Comparison of ENCODE assay signal across 8 mouse cellular contexts in genomic region chr11:85233676-85234210, GRCm38 (mm10). TPM values are rescaled to one million over a fixed set of nuclear protein-coding genes. Genes with fewer than 3 reads are reported as not detected.
DNase-seq lines count a peak whose midpoint lies in the region; ATAC-seq and TF ChIP-seq lines count a peak whose summit lies in the region.

No protein-coding gene starts in this region.

- no peak for ATAC-seq in forebrain, postnatal 0 days
- no peak for ATAC-seq in limb, embryonic 15.5 days (ENCODE audit: insufficient number of reproducible peaks, low FRiP score, low TSS enrichment, low read depth)
- no peak for ATAC-seq in stomach, embryonic 14.5 days (ENCODE audit: insufficient number of reproducible peaks, insufficient read depth, low FRiP score, low read depth)

- peaks cover 50% of the 10 kb centered on the region for H3K36me3 ChIP-seq in E14TG2a.4 (ENCODE audit: insufficient read depth, low read length)
- H3K36me3 ChIP-seq in forebrain, postnatal 0 days (ENCODE audit: insufficient read depth): no peaks in the 10 kb centered on the region
- peaks cover 16% of the 10 kb centered on the region; the same call in 1 of the 2 replicates for H3K36me3 ChIP-seq in limb, embryonic 15.5 days
- H3K36me3 ChIP-seq in stomach, embryonic 14.5 days (ENCODE audit: control insufficient read depth, insufficient read depth, low read length): no peaks in the 10 kb centered on the region

- TF ChIP-seq CTCF in E14TG2a.4 (conservative IDR thresholded peaks at IDR 0.05; ENCODE audit: low read length): no peak
- no peak for TF ChIP-seq CTCF in forebrain, postnatal 0 days (IDR thresholded peaks at IDR 0.05; ENCODE audit: low read depth)

- H3K27ac ChIP-seq in forebrain, postnatal 0 days (ENCODE audit: low read depth, low read length): peak overlapping the region; percentile 99
- peak overlapping the region; percentile 99 for H3K27ac ChIP-seq in limb, embryonic 15.5 days
- peak overlapping the region; percentile 99 for H3K27ac ChIP-seq in stomach, embryonic 14.5 days (ENCODE audit: low read length)

- H3K4me3 ChIP-seq in E14TG2a.4 (replicated peaks; ENCODE audit: low read length): peak overlapping the region; percentile 97
- H3K4me3 ChIP-seq in forebrain, postnatal 0 days (ENCODE audit: low read depth, low read length): peak overlapping the region; percentile 96
- H3K4me3 ChIP-seq in limb, embryonic 15.5 days: peak overlapping the region; percentile 93
- H3K4me3 ChIP-seq in stomach, embryonic 14.5 days (ENCODE audit: low read depth, low read length): peak overlapping the region; percentile 89

- DNase-seq in embryo, embryonic 11 days: peak; percentile 9
- no peak for DNase-seq in embryo, embryonic 10 days (ENCODE audit: low spot score)
- DNase-seq in forebrain, postnatal 0 days: peak; percentile 2
- DNase-seq in yolk sac, embryonic 10.5 days (ENCODE audit: low spot score): no peak
- no peak for DNase-seq in adrenal gland, postnatal 36 days

- no peaks in the 10 kb centered on the region for H3K9me3 ChIP-seq in E14TG2a.4 (ENCODE audit: low read length)
- no peaks in the 10 kb centered on the region for H3K9me3 ChIP-seq in forebrain, postnatal 0 days (ENCODE audit: low read length)
- H3K9me3 ChIP-seq in limb, embryonic 15.5 days: no peaks in the 10 kb centered on the region
- H3K9me3 ChIP-seq in stomach, embryonic 14.5 days (ENCODE audit: control insufficient read depth, low read depth, low read length): no peaks in the 10 kb centered on the region

- 7% methylated on average over 9 of the region's 9 CpGs for WGBS in forebrain, postnatal 0 days
- WGBS in limb, embryonic 15.5 days: 4% methylated on average over 9 of the region's 9 CpGs
- 6% methylated on average over 9 of the region's 9 CpGs for WGBS in stomach, embryonic 14.5 days

- peak overlapping the region; percentile 88 for H3K9ac ChIP-seq in forebrain, postnatal 0 days
- peak overlapping the region; percentile 87 for H3K9ac ChIP-seq in limb, embryonic 15.5 days
- H3K9ac ChIP-seq in stomach, embryonic 14.5 days (replicated peaks; ENCODE audit: low read depth, low read length): peak overlapping the region; percentile 96

- H3K27me3 ChIP-seq in E14TG2a.4 (ENCODE audit: insufficient read depth, low read length): no peaks in the 10 kb centered on the region
- no peaks in the 10 kb centered on the region for H3K27me3 ChIP-seq in forebrain, postnatal 0 days (ENCODE audit: insufficient read depth, low read length)
- H3K27me3 ChIP-seq in limb, embryonic 15.5 days: no peaks in the 10 kb centered on the region
- H3K27me3 ChIP-seq in stomach, embryonic 14.5 days (ENCODE audit: control insufficient read depth, insufficient read depth, low read length): no peaks in the 10 kb centered on the region

- H3K4me2 ChIP-seq in forebrain, postnatal 0 days (ENCODE audit: low read depth): peak overlapping the region; percentile 66
- peak overlapping the region; percentile 45 for H3K4me2 ChIP-seq in limb, embryonic 15.5 days
- peak overlapping the region; percentile 79 for H3K4me2 ChIP-seq in stomach, embryonic 14.5 days (replicated peaks; ENCODE audit: low read depth, low read length)

- H3K4me1 ChIP-seq in E14TG2a.4 (replicated peaks; ENCODE audit: low read depth, low read length): peaks cover 56% of the 10 kb centered on the region
- H3K4me1 ChIP-seq in forebrain, postnatal 0 days (ENCODE audit: insufficient read depth): peaks cover 10% of the 10 kb centered on the region; the same call in 1 of the 2 replicates
- peaks cover 9% of the 10 kb centered on the region for H3K4me1 ChIP-seq in limb, embryonic 15.5 days
- peaks cover 4% of the 10 kb centered on the region; the same call in 1 of the 2 replicates for H3K4me1 ChIP-seq in stomach, embryonic 14.5 days (ENCODE audit: control insufficient read depth, insufficient read depth, low read length)

RNA-seq across cellular contexts. Expression of gene Appbp2, which starts 1.2 kb away (rescaled TPM):
- total RNA-seq in forebrain, postnatal 0 days (2014; rRNA removed): 50.2 and 67.8 TPM in 2 replicates
- 26.8 and 41.9 TPM in 2 replicates for polyA plus RNA-seq in forebrain, postnatal 0 days (2015; fragmentation: Nextera tagmentation; extraction: Ambion mirVana)
- polyA plus RNA-seq in limb, embryonic 15.5 days (2015; fragmentation: Nextera tagmentation; extraction: Ambion mirVana): 38.8 and 40.0 TPM in 2 replicates
- polyA plus RNA-seq in stomach, embryonic 14.5 days (2014; fragmentation: Nextera tagmentation; extraction: Ambion mirVana): 51.4 and 52.4 TPM in 2 replicates
- 10 to 100 TPM; 50.4 to 50.5 TPM for total RNA-seq in adrenal gland, postnatal 36 days (2021)

Comparison
In these comparisons a context has a peak if more than half of its experiments do, and no peak if none do; other contexts are left out.
1. DNase-seq: peak in embryo, embryonic 11 days (single experiment) and forebrain, postnatal 0 days (single experiment); none in embryo, embryonic 10 days (single experiment), yolk sac, embryonic 10.5 days (single experiment) and adrenal gland, postnatal 36 days (0 of 2).
2. Peak in every context shown above with its lines, with median percentiles within 50 percentile points of each other: H3K4me3 ChIP-seq, H3K27ac ChIP-seq, H3K4me2 ChIP-seq and H3K9ac ChIP-seq.